Mouse (Mus musculus): ENCODE measurements around the gene Disc1. TPM values are rescaled to one million over a fixed set of nuclear protein-coding genes. Genes with fewer than 3 reads are reported as not detected.

The Disc1 gene
- total and polyA plus RNA-seq, 3 experiments: 1.1 to 2.3 (median 2.2) TPM

- intact Hi-C loops (cut with DNase I): no loop called here
- TF ChIP-seq POLR2A (IDR thresholded peaks at IDR 0.05; ENCODE audit: insufficient read depth, low read depth, low read length): no peak
- no peak for TF ChIP-seq CTCF (IDR thresholded peaks at IDR 0.05)
- no peak for TF ChIP-seq EP300 (IDR thresholded peaks at IDR 0.05; ENCODE audit: insufficient read depth, low read depth, low read length)
- H3K4me3 ChIP-seq: no peak overlapping the region
- no peak overlapping the region for H3K9ac ChIP-seq (ENCODE audit: low read depth, low read length)
- H3K36me3 ChIP-seq (ENCODE audit: control insufficient read depth, insufficient read depth, low read length): no peaks in the 10 kb centered on the region
- no peak overlapping the region for H3K27ac ChIP-seq
- H3K4me1 ChIP-seq (ENCODE audit: control insufficient read depth, insufficient read depth, low read length): peaks cover 2% of the 10 kb centered on the region; the same call in 1 of the 2 replicates
- WGBS: 96% methylated on average over 6 of the region's 6 CpGs
- no peak for DNase-seq
- no peaks in the 10 kb centered on the region for H3K79me2 ChIP-seq (replicated peaks; ENCODE audit: control insufficient read depth, insufficient read depth, low read length)
- H3K27me3 ChIP-seq (ENCODE audit: control insufficient read depth, insufficient read depth, low read length): no peaks in the 10 kb centered on the region
These were observed 123.1 kb downstream of the Disc1 start for GRCm38 (mm10) chr8:125177091-125177490.

GRCm38 (mm10) chr8:125177958-125178357 is 124.0 kb downstream of the Disc1 start:
- peaks cover 2% of the 10 kb centered on the region; the same call in 1 of the 2 replicates for H3K4me1 ChIP-seq (ENCODE audit: control insufficient read depth, insufficient read depth, low read length)
- no peaks in the 10 kb centered on the region for H3K27me3 ChIP-seq (ENCODE audit: control insufficient read depth, insufficient read depth, low read length)
- no peaks in the 10 kb centered on the region for H3K36me3 ChIP-seq (ENCODE audit: control insufficient read depth, insufficient read depth, low read length)
- H3K4me3 ChIP-seq: no peak overlapping the region
- no peak for TF ChIP-seq POLR2A (IDR thresholded peaks at IDR 0.05; ENCODE audit: insufficient read depth, low read depth, low read length)
- TF ChIP-seq EP300 (IDR thresholded peaks at IDR 0.05; ENCODE audit: insufficient read depth, low read depth, low read length): no peak
- no peak overlapping the region for H3K9ac ChIP-seq (ENCODE audit: low read depth, low read length)
- H3K27ac ChIP-seq: no peak overlapping the region
- H3K79me2 ChIP-seq (replicated peaks; ENCODE audit: control insufficient read depth, insufficient read depth, low read length): no peaks in the 10 kb centered on the region
- 78% methylated on average over 8 of the region's 8 CpGs for WGBS
- intact Hi-C loops (cut with DNase I): no loop called here
- no peak for DNase-seq

- Histone ChIP-seq H3K27ac (no peak overlapping the region), H3K9ac (ENCODE audit: low read depth, low read length) (no peak overlapping the region), H3K79me2 (replicated peaks; ENCODE audit: control insufficient read depth, insufficient read depth, low read length) (0 out of 2 replicates have a peak, but pooled peaks cover 2% of the 10 kb centered on the region), H3K4me3 (no peak overlapping the region), H3K27me3 (ENCODE audit: control insufficient read depth, insufficient read depth, low read length) (no peaks in the 10 kb centered on the region), H3K4me1 (ENCODE audit: control insufficient read depth, insufficient read depth, low read length) (peaks cover 1% of the 10 kb centered on the region; the same call in 1 of the 2 replicates), H3K36me3 (ENCODE audit: control insufficient read depth, insufficient read depth, low read length) (no peaks in the 10 kb centered on the region)
- 30% methylated on average over 17 of the region's 17 CpGs for WGBS
- no peak; the same call in 1 of the 2 replicates for TF ChIP-seq CTCF (IDR thresholded peaks at IDR 0.05)
- no peak for TF ChIP-seq POLR2A (IDR thresholded peaks at IDR 0.05; ENCODE audit: insufficient read depth, low read depth, low read length)
- peak; percentile 88 for TF ChIP-seq EP300 (IDR thresholded peaks at IDR 0.05; ENCODE audit: insufficient read depth, low read depth, low read length)
- DNase-seq: peak; percentile 79 to 89
- intact Hi-C loops (cut with DNase I): loop anchor here (1.0 to 5.0 kb wide), 4 partner anchors 109 to 684 kb away; partner anchors contain the start of gene Sipa1l2
These were observed 129.8 kb downstream of the Disc1 start for GRCm38 (mm10) chr8:125183548-125184451.

- 84% methylated on average over 9 of the region's 9 CpGs for WGBS
- peaks cover 1% of the 10 kb centered on the region; the same call in 1 of the 2 replicates for H3K4me1 ChIP-seq (ENCODE audit: control insufficient read depth, insufficient read depth, low read length)
- no peak for TF ChIP-seq EP300 (IDR thresholded peaks at IDR 0.05; ENCODE audit: insufficient read depth, low read depth, low read length)
- no peak for TF ChIP-seq CTCF (IDR thresholded peaks at IDR 0.05)
- TF ChIP-seq POLR2A (IDR thresholded peaks at IDR 0.05; ENCODE audit: insufficient read depth, low read depth, low read length): no peak
- no peak overlapping the region for H3K4me3 ChIP-seq
- no peaks in the 10 kb centered on the region for H3K36me3 ChIP-seq (ENCODE audit: control insufficient read depth, insufficient read depth, low read length)
- no peak overlapping the region for H3K9ac ChIP-seq (ENCODE audit: low read depth, low read length)
- H3K27me3 ChIP-seq (ENCODE audit: control insufficient read depth, insufficient read depth, low read length): no peaks in the 10 kb centered on the region
- intact Hi-C loops (cut with DNase I): loop anchor here (1.0 to 5.0 kb wide), 4 partner anchors 108 to 683 kb away; partner anchors contain the start of gene Sipa1l2
- H3K79me2 ChIP-seq (replicated peaks; ENCODE audit: control insufficient read depth, insufficient read depth, low read length): 0 out of 2 replicates have a peak, but pooled peaks cover 2% of the 10 kb centered on the region
- H3K27ac ChIP-seq: no peak overlapping the region
- DNase-seq: no peak
These were observed 130.4 kb downstream of the Disc1 start for GRCm38 (mm10) chr8:125184452-125184817.

GRCm38 (mm10) chr8:125184881-125185280 is 130.9 kb downstream of the Disc1 start:
- Histone ChIP-seq H3K4me3 (no peak overlapping the region), H3K79me2 (replicated peaks; ENCODE audit: control insufficient read depth, insufficient read depth, low read length) (0 out of 2 replicates have a peak, but pooled peaks cover 2% of the 10 kb centered on the region), H3K36me3 (ENCODE audit: control insufficient read depth, insufficient read depth, low read length) (no peaks in the 10 kb centered on the region), H3K9ac (ENCODE audit: low read depth, low read length) (no peak overlapping the region), H3K4me1 (ENCODE audit: control insufficient read depth, insufficient read depth, low read length) (peaks cover 1% of the 10 kb centered on the region; the same call in 1 of the 2 replicates), H3K27ac (no peak overlapping the region), H3K27me3 (ENCODE audit: control insufficient read depth, insufficient read depth, low read length) (no peaks in the 10 kb centered on the region)
- no peak for TF ChIP-seq EP300 (IDR thresholded peaks at IDR 0.05; ENCODE audit: insufficient read depth, low read depth, low read length)
- no peak for TF ChIP-seq POLR2A (IDR thresholded peaks at IDR 0.05; ENCODE audit: insufficient read depth, low read depth, low read length)
- TF ChIP-seq CTCF (IDR thresholded peaks at IDR 0.05): no peak
- 65% methylated on average over 1 of the region's 1 CpGs for WGBS
- no peak for DNase-seq
- intact Hi-C loops (cut with DNase I): loop anchor here (1.0 to 5.0 kb wide), 4 partner anchors 108 to 682 kb away; partner anchors contain the start of gene Sipa1l2

All from heart, adult 2 months (tissue).